Mouse (Mus musculus): ENCODE measurements around the gene Mterf1a. TPM values are rescaled to one million over a fixed set of nuclear protein-coding genes. Genes with fewer than 3 reads are reported as not detected.

The Mterf1a gene
- polyA plus RNA-seq, 1 experiment: 3.0 TPM

- no peak for DNase-seq
- Histone ChIP-seq H3K4me3 (ENCODE audit: control insufficient read depth, insufficient read depth, low read length) (no peak overlapping the region), H3K27me3 (ENCODE audit: control insufficient read depth, insufficient read depth, low read length) (no peaks in the 10 kb centered on the region), H3K27ac (ENCODE audit: control insufficient read depth, insufficient read depth, low read length) (no peak overlapping the region), H3K4me1 (replicated peaks; ENCODE audit: control insufficient read depth, insufficient read depth, low read length) (no peaks in the 10 kb centered on the region), H3K36me3 (ENCODE audit: control insufficient read depth, insufficient read depth, low read length) (no peaks in the 10 kb centered on the region)
- 100% methylated on average over 1 of the region's 1 CpGs for WGBS
- no peak for TF ChIP-seq POLR2A (IDR thresholded peaks at IDR 0.05; ENCODE audit: control insufficient read depth, extremely low read depth, insufficient read depth, low read length, poor library complexity)
- TF ChIP-seq CTCF (IDR thresholded peaks at IDR 0.05; ENCODE audit: borderline replicate concordance, control insufficient read depth, extremely low read depth, insufficient read depth, low read length, poor library complexity): no peak
Observed at GRCm38 (mm10) chr5:3872348-3872747, 21.4 kb downstream of the Mterf1a start.

- no peak for DNase-seq
- WGBS: 90% methylated on average over 4 of the region's 4 CpGs
- Histone ChIP-seq H3K4me3 (ENCODE audit: control insufficient read depth, insufficient read depth, low read length) (no peak overlapping the region), H3K4me1 (replicated peaks; ENCODE audit: control insufficient read depth, insufficient read depth, low read length) (no peaks in the 10 kb centered on the region), H3K27me3 (ENCODE audit: control insufficient read depth, insufficient read depth, low read length) (no peaks in the 10 kb centered on the region), H3K27ac (ENCODE audit: control insufficient read depth, insufficient read depth, low read length) (no peak overlapping the region), H3K36me3 (ENCODE audit: control insufficient read depth, insufficient read depth, low read length) (no peaks in the 10 kb centered on the region)
- TF ChIP-seq POLR2A (IDR thresholded peaks at IDR 0.05; ENCODE audit: control insufficient read depth, extremely low read depth, insufficient read depth, low read length, poor library complexity) (no peak), CTCF (IDR thresholded peaks at IDR 0.05; ENCODE audit: borderline replicate concordance, control insufficient read depth, extremely low read depth, insufficient read depth, low read length, poor library complexity) (no peak)
Observed at GRCm38 (mm10) chr5:3870161-3870560, 23.6 kb downstream of the Mterf1a start.

GRCm38 (mm10) chr5:3845026-3845425, 48.7 kb downstream of the Mterf1a start, which contains the start of gene Lrrd1:
Gene Lrrd1, plus strand, starts transcription at chr5:3845173.
- Histone ChIP-seq H3K27ac (ENCODE audit: control insufficient read depth, insufficient read depth, low read length) (no peak within 1 kb of the TSS), H3K4me1 (replicated peaks; ENCODE audit: control insufficient read depth, insufficient read depth, low read length) (no peaks in the 10 kb centered on the region), H3K36me3 (ENCODE audit: control insufficient read depth, insufficient read depth, low read length) (peaks cover 9% of the 10 kb centered on the region; the same call in 1 of the 2 replicates), H3K4me3 (ENCODE audit: control insufficient read depth, insufficient read depth, low read length) (no peak within 1 kb of the TSS), H3K27me3 (ENCODE audit: control insufficient read depth, insufficient read depth, low read length) (no peaks in the 10 kb centered on the region)
- TF ChIP-seq CTCF (IDR thresholded peaks at IDR 0.05; ENCODE audit: borderline replicate concordance, control insufficient read depth, extremely low read depth, insufficient read depth, low read length, poor library complexity): no peak
- TF ChIP-seq POLR2A (IDR thresholded peaks at IDR 0.05; ENCODE audit: control insufficient read depth, extremely low read depth, insufficient read depth, low read length, poor library complexity): no peak
- no peak for DNase-seq
- WGBS: 45% methylated on average over 24 of the region's 24 CpGs

Other genes starting within 250 kb of the Mterf1a start
- not detected in 2 replicates for gene Tmbim7, start 242.8 kb downstream of the Mterf1a start, polyA plus RNA-seq (2012; rRNA removed)
- 37.1 and 52.0 TPM in 2 replicates for gene Gatad1, start 236.7 kb downstream of the Mterf1a start, polyA plus RNA-seq (2012; rRNA removed)
- gene Ankib1, start 91.0 kb downstream of the Mterf1a start, polyA plus RNA-seq (2012; rRNA removed): 10.4 and 10.5 TPM in 2 replicates
- 17.2 and 19.9 TPM in 2 replicates for gene Krit1, start 90.7 kb downstream of the Mterf1a start, polyA plus RNA-seq (2012; rRNA removed)
- 0.08 and 0.11 TPM in 2 replicates for gene Lrrd1, start 48.8 kb downstream of the Mterf1a start, polyA plus RNA-seq (2012; rRNA removed)
- 11.7 and 13.9 TPM in 2 replicates for gene Akap9, start 34.1 kb upstream of the Mterf1a start, polyA plus RNA-seq (2012; rRNA removed)
- gene Cyp51, start 210.8 kb upstream of the Mterf1a start, polyA plus RNA-seq (2012; rRNA removed): 20.8 and 22.6 TPM in 2 replicates

Measured in thymus, adult 2 months (tissue).